Mouse (Mus musculus): ENCODE data around the gene Bcl7b.

DNA sequence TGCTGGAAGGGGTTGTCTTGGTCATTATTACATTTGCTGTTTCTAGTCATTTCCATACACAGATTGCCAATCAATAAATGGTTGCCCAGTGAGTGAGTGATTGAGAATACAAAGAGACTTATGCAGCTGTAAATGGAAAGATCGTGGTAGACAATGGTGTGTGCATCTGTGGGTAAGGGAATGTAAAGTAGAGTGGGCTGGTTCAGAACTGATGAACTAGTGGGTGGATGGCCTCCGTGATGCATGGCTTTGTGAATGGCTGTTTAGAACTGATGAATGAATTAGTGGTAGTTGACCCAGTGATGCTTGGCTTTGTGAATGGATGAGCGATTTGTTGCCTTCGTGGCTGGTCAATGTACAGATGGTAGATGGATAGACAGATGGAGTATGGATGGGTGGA, 38.3 kb upstream of the Bcl7b start:
- TF ChIP-seq CTCF (IDR thresholded peaks at IDR 0.05; ENCODE audit: low read depth, low read length) (no peak), POLR2A (IDR thresholded peaks at IDR 0.05; ENCODE audit: borderline replicate concordance, low read depth, low read length) (no peak)
